Mouse (Mus musculus) myocyte (in vitro differentiated cells): ENCODE results near the gene Aspg.

ENCODE experiments used
- CEBPB ChIP-seq: IDR thresholded peaks from 2 replicates; pipeline ENCODE4 v1.6.1; 2011; ENCODE audit warnings: mild to moderate bottlenecking, moderate library complexity; ENCODE audit not compliant: poor library complexity, insufficient read depth, severe bottlenecking
- MAX ChIP-seq: IDR thresholded peaks from one replicate; pipeline ENCODE4 v1.6.1; 2011; ENCODE audit warnings: low read depth, mild to moderate bottlenecking, control low read depth
- MYOD1 ChIP-seq, 3 experiments: IDR thresholded peaks; one replicate each; pipeline ENCODE4 v1.6.1; 2011; ENCODE audit warnings: control low read depth in 2 of 3, low read depth in 2 of 3, mild to moderate bottlenecking in 2 of 3, moderate library complexity in 1 of 3; ENCODE audit not compliant: insufficient read length in 2 of 3, control insufficient read depth in 1 of 3
- MYOG ChIP-seq, 3 experiments: IDR thresholded peaks; one replicate each; pipeline ENCODE4 v1.6.1; 2011; ENCODE audit warnings: control low read depth in 2 of 3, low read depth in 2 of 3, mild to moderate bottlenecking in 2 of 3; ENCODE audit not compliant: insufficient read length in 2 of 3, control insufficient read depth in 1 of 3, insufficient read depth in 1 of 3
- POLR2A ChIP-seq: IDR thresholded peaks from one replicate; pipeline ENCODE4 v1.6.1; 2011; ENCODE audit warnings: low read depth, mild to moderate bottlenecking, control low read depth, moderate library complexity; ENCODE audit not compliant: insufficient read length
- POLR2AphosphoS2 ChIP-seq: IDR thresholded peaks from one replicate; pipeline ENCODE4 v1.6.1; 2011; ENCODE audit warnings: low read depth, control low read depth; ENCODE audit not compliant: insufficient read length
- SRF ChIP-seq: IDR thresholded peaks from one replicate; pipeline ENCODE4 v1.6.1; 2011; ENCODE audit warnings: low read depth; ENCODE audit not compliant: control insufficient read depth, insufficient read length
- TCF12 ChIP-seq: IDR thresholded peaks from one replicate; pipeline ENCODE4 v1.6.1; 2011; ENCODE audit warnings: mild to moderate bottlenecking, control low read depth; ENCODE audit not compliant: poor library complexity, insufficient read depth, severe bottlenecking
- TCF3 ChIP-seq: IDR thresholded peaks from one replicate; pipeline ENCODE4 v1.6.1; 2011; ENCODE audit warnings: low read depth, control low read depth; ENCODE audit not compliant: insufficient read length

DNA sequence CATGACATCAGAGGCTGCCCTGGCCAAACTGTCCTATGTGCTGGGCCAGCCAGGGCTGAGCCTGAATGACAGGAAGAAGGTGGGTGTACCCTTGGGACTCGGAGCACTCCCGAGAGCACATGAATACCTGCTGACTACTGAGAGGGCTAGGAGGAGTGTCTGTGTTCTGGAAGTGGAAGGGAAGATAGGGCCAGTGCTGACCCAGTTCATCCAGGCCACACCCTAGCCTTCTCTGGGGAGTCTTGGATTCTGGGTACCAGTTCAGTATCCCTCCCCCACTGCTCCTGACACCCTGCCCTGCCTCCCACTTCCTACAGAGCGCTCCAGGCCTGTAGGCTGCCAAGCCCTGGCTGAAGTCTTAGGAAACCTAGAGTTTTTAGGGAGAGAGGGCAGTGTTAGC lies 14.7 kb downstream of the Aspg start:
- no peak for TF ChIP-seq POLR2A
- TF ChIP-seq TCF12: no peak
- TF ChIP-seq MYOD1 (IDR thresholded peaks at IDR 0.05; ENCODE audit: control insufficient read depth in 1 of 3, insufficient read length in 2 of 3, low read depth in 2 of 3): no peak
- TF ChIP-seq MAX: no peak
- no peak for TF ChIP-seq CEBPB
- no peak for TF ChIP-seq SRF
- no peak for TF ChIP-seq POLR2AphosphoS2
- no peak for TF ChIP-seq MYOG (IDR thresholded peaks at IDR 0.05; ENCODE audit: control insufficient read depth in 1 of 3, insufficient read depth in 1 of 3, insufficient read length in 2 of 3, low read depth in 2 of 3)
- no peak for TF ChIP-seq TCF3
